Mouse (Mus musculus): ENCODE measurements at regions not wholly inside any gene's neighbourhood (a gene's known extent, or its start where the extent isn't known, plus 50 kb on each side); places are given as distances from the start of the nearest gene placed in this dataset.

DNA sequence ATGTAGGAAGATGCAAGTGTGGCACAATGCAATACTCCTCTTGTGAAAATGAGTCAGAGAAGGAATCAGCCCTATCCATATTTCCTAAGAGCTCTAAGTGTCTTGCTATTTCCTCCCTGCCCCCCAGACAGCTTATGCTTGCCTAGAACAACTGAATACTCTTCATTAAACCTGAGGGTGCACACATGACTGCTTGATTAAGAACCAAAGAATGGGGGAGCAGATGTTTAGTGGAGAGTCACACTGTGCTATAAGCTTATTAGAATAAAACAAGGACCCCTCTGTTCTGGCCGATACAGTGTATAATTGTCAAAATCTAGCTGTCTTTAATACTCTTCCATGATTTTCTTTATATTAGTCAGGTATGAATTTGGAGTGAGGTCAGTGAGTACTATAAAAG, 458.8 kb upstream of the Mon1b start:
- DNase-seq (ENCODE audit: low spot score in 2 of 2): no peak

DNA sequence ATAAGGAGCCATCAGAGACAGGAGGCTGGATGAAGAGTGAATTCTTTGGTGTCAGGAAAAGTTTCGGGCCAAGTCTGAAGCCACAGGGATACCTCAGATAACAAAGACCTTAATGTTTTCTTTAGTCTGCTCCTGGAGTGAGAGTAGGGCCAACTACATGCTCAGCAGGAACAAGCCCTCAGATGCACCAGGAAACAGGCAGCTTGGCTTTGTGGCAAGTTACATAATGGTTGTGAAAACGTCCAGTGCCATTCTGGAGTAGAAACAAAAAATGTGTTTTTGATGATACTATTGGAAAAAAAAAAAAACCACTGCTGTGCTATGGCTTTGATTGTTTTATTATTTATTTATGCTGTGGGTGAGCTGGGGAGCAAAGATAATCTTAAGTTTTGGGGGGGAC, 452.2 kb upstream of the Mon1b start:
- no peak for DNase-seq (ENCODE audit: low spot score in 2 of 2)

DNA sequence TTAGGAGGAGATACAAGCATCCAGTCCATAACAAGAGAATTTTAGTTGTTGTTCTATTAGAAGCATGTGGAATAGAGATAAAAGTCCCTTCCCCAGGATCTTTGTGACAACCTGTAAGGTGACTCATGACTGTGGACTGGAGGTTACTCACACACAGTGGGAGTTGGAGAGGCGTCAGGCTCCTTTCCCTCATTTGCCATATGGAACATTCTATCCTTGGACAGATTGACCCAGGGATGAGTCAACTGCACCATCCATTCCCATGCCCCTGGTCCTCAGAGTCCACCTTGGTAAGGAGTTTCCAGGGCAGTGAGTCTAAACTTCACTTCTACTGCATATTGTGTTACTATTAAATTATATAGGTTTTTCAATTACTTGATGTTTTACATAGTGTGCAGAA, 444.9 kb upstream of the Mon1b start:
- peak in 1 of 2 experiments; percentile 7 for DNase-seq (ENCODE audit: low spot score in 2 of 2)

DNA sequence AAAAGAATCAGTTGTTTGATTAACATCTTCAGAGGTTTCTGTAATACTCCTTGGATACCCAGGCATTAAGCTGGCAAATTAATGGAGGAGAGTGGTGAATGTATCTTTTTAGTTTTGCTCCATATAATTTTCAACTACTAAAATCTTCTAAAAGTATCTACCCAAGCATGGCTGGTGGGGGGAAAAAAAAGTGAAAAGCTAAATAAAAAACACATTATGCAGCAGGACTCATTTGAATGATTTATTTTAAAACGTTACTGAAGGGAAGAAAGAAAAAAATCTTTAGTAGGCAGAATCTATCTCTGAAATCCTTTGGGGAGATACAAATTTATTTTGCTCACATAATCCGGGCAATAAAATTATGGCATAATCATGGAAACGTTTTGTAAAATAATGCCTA, 443.9 kb upstream of the Mon1b start:
- no peak for DNase-seq (ENCODE audit: low spot score in 2 of 2)
